Mouse (Mus musculus) cerebellum, adult (tissue): Measurements from ENCODE around the gene Fbxw5.
"Not testable (repeated sequence)": the region's sequence is repeated elsewhere in the genome, so short reads cannot be mapped to it uniquely, and the experiment has no call there.

Experiments
- ATAC-seq: cut with Nextera tagmentation; 2 replicates; pipeline ENCODE4 v1.9.2; 2017; ENCODE audit warnings: mild to moderate bottlenecking, moderate library complexity, mixed read lengths; ENCODE audit not compliant: insufficient number of reproducible peaks, low FRiP score, low TSS enrichment

The Fbxw5 gene

DNA sequence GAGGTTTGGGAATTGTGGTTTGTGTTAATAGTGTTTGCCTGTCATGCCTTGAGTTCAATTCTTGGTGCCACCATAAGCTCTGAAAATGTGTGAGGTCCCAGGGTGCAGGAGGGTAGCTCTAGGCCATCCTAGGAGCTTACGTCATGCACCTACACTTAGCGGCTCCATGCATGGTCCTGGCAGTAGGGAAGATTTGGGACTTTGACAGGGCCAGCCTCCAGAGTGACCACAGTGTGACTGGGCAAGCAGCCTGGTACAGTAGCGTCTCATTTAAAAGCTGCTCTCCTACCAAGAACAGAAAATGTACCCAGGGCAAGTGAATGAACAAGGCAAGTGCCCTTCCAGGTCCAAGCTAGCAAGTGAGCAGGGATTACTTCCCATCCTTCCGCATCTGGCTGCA lies 5.3 kb downstream of the Fbxw5 start:
- ATAC-seq, result no peak

DNA sequence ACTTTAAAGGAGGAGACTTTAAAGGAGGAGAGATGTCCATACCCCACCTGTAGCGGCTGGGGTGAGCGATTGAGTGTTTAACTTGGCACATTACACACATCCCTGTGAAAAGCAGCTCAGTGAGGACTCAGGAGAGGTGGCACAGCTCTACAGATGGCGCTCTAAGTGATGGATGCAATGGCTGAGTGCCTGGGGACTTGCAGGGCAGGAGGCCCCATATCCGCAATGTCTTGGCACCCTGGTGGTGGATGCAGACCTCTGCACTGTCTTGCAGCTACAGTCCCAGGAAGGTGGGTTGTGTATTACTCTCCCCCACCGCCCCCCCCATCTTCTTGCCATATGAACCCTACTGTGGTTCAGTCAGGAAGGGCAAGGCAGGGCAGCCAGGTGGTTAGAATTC lies 6.4 kb downstream of the Fbxw5 start:
- ATAC-seq, result no peak

DNA sequence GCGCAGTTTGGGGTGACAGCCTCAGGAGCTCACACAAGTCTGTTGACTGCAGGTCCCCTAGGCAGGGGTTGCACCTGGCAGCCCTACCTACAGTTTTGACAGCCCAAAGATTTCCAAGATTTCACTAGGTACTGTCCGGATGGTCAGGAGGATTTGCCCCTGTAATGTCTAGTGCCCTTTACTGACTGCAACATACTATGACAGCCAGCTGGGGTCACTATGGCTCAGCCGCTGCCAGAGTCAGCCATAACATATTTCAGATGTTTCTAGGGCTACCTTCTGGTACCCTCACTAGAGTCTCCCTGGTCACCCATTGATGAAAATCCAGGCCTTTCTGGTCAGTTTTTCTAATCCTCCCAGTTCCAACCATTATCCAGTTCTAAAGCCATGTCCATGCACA lies 9.4 kb downstream of the Fbxw5 start:
- no peak for ATAC-seq

DNA sequence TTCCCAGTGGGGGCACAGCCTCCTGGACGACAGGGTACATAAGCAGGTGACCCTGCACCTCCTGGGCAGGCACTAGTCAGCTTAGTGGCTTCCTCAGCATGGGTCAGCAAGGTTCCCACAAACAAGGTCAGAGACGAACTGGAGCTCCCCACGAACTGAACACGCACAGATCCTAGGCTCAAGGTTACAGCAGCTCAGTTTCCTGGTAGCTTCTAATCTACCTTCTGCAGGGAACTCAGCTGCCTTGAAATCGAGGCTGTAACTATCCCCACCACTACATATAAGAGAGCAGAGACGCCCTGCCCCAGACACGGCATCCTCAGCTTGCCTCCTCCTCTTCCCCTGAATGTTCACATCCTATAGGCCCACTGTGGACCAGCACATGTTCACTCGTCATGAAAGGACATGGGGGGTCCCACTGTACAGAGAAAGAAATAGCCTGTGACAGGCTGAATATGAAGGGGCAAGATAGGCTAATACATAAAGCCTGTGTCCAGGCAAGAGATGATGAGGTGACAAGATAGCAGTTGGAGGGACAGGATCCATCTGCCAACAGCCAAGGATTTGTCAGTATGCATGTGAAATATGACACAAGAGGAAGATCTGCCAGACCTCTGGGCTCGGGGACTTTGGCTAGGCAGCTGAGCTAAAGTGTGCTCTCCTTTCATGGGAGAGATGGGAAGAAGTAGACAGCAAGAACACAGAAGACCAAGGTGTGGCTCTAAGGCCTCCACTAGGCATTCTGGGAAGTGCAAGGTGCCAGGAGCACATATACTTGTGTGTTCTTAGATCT lies 26.2 kb downstream of the Fbxw5 start:
- ATAC-seq, result no peak

DNA sequence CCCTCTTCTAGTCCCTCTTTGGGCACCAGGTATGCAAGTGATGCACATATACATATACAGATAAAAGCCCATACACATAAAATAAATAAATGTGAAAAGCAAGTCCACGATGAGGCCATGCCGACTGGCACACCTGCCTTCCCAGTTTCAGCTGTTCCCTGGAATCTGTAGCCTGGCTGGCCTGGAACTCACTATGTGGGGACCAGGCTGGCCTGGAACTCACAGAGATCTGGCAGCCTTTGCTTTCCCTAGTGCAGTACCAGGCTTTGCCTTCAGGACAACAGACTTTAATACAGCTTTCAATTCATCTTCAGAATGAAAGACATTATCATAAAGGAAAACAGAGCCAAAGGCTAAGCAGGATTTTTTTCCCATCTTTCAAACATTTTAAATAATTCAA lies 33.2 kb downstream of the Fbxw5 start:
- no peak for ATAC-seq

DNA sequence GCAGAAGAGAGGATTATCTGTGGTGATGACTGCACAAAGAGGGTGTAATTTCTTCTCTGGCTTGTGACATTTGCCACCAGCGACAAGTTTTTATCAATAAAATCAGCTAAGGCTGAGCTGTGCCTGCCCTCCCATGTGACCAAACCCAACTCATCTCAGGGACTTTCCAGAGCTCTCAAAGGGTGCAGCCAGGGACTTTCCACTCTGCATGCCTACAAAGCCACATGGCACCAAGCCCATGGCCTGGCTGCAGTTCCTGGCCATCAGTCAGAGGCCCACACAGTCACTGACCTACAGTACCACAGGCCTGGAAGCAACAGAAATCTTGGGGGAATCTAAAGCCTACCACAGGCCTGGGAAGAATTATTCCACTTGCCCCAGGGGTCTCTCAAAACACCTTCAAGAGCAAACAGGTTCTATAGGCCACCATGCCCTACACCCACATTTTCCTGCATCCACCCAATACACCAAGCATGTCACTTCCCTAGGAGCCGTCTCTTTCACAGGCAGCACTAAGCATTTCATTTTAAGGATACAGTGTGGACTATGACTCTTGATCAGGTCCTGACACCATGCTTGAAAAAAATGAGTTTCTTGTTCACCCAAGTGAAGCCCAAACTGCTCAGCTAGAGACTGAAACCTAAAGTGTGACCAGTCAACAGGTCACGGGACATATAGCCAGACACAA lies 33.8 kb downstream of the Fbxw5 start:
- ATAC-seq, result peak; percentile 70; the same call in 1 of the 2 replicates

DNA sequence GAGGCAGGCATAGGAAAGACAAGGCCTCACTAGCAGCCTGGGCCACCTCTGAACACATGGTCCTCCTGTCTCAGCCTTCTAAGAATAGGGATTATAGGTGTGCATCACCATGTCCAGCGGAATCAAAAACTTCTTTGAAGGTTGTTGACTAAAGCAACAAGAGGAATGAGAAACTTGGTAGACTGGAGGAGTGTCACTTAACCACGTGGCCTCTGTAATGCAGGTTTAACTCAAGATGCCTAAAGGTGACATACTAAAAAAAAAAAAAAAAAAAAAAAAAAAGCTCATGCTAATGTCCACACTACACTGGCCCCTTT lies 34.3 kb downstream of the Fbxw5 start:
- no peak for ATAC-seq

DNA sequence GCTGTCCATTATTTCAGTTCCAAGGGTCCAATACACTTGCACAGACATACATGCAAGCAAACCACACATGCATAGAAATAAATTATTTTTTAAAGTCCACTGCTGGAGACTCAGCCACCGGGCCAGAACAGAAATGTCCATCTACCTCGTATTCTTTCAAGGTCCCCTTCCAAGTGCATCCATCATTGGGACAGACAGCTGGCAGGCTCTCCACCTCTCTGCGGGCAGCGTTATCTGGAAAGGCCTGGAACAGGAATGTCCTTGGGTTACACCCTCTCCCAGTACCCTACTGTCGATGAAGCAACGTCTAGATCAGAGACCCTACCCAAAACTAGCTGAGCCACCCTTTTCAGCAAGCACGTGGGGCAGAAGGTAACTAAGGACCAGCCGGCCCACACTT lies 36.0 kb downstream of the Fbxw5 start:
- no peak for ATAC-seq

DNA sequence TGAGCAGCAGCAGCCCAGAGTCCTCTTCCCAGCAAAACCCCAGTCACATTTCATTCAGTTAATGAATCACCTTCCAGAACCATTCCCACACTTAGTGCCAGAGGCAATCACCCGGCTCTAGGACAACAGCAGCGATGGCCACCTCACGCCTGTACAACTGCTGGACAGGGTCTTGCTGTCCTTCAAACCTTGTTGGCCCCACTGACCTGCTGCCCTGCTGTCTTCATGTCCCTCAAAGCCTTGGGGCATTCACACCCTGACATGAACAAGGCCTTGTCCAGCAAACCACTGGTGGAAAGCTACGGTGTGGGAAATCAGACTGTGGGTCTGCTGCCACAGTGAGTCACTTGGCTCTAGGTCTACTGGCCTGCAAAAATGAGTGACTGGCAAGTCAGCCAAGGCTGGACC lies 40.0 kb downstream of the Fbxw5 start:
- no peak for ATAC-seq

DNA sequence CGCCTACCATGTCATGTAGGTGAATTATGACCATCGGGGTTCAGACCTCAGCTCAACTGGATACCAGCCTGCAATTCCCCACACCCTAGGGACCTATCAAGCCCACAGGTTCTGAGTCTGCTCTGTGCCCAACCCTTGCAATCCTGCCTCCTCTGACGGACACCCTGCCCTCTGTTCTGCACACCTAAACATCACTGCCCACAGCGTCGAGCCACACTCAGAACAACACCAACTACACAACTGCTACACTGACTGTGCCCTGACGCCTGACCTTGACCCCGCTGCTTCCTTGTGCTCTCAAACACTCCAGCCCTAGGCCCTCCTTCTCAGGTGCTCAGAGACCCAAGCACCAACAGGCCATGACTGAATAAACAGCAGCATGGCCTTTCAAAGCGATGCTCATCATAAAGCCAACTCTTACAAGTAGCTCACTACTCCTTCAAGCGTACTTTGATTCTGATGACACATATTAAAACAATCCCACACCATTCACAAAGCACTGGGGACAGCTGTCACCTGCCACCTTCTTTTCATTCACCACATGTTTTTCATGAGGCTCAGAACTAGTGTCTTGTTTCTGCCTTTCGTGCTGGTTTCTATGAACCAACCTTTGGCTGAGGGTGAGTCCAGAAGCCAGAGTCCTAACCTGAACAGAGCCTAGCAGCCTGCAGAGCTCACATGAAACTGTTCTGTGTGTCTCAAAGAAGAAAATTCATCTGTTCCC lies 41.3 kb downstream of the Fbxw5 start:
- ATAC-seq, result no peak

DNA sequence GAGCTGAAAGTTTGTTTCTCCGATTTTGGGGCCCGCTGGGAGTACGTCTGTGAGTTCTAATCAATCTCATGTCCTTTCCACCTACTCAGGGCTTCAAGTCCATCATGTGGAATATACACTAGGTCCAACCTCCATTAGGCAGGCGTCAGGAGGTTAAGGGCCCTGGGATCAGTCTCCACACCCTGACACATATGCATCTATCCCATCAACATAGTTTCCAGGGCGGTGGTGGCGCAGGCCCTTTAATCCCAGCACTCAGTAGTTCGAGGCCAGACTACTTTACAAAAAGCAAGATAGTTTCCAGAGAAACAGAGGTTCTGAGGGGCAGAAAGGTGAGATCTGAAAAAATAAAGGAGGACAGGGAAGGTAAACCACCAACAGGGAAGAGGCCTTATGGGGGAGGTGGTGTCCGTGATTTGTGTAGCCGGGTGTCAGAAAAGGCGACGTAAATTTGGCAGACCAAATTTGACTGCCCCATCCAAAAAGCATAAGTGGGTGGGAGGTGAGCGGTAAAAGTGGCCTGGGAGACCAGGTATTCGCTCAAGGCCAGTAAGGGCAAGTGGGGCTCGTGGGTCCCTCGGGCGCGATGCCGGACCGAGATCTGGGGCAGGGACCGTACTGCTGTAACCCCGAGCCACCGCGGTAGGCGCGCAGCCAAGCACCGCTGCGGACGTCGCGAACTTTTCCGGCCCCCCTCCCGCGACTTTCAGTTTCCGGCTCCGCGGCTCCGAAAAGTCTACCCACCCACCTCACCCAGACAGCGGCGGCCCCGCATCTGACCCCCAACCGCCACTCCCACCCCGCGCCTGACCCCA lies 45.7 kb downstream of the Fbxw5 start:
- no peak for ATAC-seq

DNA sequence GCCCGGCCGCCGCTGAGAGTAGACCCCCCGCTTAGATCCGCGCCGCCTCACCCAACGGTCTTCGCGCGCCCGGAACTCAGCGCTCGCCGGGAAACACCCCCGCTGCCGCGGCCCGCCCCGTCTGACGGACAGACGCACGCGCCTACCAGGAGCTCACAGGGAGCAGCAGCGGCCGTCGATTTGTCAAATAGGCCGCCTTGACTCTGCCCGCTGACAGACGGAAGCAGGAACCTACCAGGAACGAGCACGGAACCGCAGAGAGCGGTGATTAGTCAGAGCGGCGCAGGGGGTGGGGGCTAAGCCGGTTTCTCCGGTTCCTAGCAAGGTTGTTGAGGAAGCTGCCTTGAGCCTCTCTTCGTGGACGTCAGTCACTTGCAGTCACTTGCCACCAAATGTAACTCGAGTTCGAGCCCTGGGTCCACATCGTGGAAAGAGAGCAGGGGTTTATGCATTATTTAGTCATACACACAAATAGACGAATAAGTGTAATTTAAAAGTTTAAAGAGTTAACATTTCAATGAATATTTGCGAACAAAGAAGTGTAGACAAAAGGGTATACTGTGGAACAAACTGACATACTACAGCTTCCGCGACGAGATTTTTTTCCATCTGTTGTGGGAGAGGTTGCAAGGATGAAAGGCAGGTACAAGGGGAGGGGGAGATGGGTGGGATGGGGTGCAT lies 46.4 kb downstream of the Fbxw5 start, which contains the start of gene Traf2:
TSS of gene Traf2 (minus strand) at position 130 of the 681 bp plus-strand sequence.
- ATAC-seq, result peak; percentile 98

DNA sequence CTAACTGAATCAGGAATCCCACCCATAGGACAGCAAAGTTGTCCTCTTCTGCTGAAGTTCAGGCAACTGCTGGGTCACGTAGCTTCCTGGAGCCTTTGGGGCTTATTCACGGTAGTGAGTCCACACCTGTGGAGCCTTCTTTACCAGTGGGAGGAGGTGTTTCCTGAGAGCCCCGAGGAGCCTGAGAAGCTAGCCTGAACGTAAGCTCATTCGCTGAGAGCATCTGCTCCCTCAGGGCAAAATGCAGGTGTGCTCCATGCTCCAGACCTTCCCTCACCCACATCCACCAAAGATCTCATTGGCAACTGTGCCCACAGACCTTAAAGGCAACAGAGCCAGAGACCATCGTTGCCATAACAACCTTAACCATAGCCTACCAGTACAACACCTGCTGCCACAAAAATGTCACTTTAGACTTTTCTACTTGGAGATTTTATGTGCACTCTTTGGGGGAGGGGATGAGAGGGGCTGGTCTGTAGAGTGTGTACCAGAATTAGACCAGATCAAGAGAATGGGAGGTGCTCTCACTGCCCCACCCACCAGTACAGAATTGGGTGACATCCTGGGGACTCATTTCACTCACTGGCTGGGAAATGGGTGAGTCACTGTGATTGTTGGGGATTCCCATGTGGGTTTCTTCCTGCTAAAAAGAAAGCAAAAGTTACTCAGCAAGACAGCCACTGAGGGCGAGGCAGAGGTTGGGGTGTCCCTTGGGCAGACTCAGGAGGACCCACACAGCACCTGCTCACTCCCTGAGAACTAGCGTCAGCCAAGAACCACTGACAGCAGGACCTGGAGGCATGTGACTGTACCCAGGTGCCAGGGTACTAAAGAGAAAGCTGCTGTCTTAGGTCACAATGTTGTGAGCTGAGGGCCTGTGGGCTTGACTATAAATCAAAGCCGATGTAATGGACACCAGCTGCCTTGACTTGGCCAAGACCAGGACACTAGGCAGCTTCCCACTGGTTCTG lies 48.8 kb downstream of the Fbxw5 start:
- no peak for ATAC-seq

DNA sequence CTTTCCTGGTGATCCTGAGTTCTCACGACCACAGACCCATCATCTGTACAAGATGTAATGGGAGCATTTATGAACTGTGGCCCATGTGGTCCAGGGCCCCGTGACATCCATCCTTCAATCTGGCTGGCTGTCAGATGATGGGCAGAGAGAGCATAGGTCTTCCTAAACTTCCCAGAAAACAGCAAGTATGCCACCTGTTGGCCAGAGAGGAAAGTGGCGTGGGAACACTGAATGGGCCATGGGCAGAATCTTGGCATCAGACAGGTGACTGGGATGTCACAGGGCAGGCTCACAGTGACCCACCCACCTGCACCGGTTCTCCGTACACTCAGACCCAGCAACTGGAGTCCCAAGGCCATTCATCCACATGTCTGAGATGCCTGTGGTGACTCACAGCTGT lies 50.6 kb downstream of the Fbxw5 start:
- ATAC-seq, result no peak

DNA sequence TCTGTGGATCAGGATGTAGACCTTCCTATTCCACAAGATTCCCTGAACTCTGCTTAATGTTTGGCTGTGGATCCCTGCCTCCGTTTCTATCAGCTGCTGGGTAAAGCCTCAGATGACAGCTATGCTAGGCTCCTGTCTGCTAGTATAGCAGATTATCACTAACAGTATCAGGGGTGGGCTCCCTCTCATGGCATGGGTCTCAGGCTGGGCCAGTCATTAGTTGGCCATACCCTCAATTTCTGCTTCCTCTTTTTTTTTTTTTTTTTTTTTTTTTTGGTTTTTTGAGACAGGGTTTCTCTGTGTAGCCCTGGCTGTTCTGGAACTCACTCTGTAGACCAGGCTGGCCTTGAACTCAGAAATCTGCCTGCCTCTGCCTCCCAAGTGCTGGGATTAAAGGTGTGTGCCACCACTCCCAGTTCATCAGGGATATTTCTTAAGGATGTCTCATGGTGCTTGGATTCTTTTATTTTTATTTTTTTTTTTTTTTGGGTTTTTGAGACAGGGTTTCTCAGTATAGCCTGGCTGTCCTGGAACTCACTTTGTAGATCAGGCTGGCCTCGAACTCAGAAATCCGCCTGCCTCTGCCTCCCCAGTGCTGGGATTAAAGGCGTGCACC lies 52.7 kb downstream of the Fbxw5 start:
- not testable (repeated sequence) for ATAC-seq
